Mouse (Mus musculus) fibroblast of lung, adult 2 months (primary cell): ENCODE results near the gene Dupd1.
A peak's percentile ranks its signal among the peaks of the same experiment; 100 is the strongest.
"Not testable (repeated sequence)": the region's sequence is repeated elsewhere in the genome, so short reads cannot be mapped to it uniquely, and the experiment has no call there.

ENCODE experiments used
- DNase-seq: peaks from one replicate; pipeline ENCODE4 v3.0.0-alpha.2; 2011; ENCODE audit warnings: low read depth

Dupd1 gene

GRCm38 (mm10) chr14:21676223-21676622, 38.2 kb downstream of the Dupd1 start:
- DNase-seq, result peak; percentile 59

- no peak for DNase-seq
These were observed 39.9 kb downstream of the Dupd1 start for GRCm38 (mm10) chr14:21674471-21674870.

DNA sequence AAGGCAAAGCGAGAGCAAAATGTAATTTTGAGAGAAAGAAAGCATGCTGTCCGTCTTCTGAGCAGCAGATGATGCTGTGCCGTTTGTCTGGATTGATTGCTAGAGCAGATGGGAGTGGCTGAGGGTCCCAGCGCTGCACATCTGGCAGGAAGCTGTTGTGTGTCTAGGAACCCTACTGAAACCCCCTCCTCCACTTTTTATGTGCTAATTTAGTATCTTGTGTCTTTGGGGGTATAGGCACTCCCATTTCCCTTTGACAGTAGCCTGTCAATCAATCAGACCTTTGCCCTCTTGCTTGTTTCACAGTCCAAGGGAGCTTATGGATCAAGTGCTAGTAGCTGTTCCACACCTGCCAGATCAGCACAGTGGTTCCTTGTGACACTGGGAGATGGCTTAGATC, 41.3 kb downstream of the Dupd1 start:
- no peak for DNase-seq

- DNase-seq, result not testable (repeated sequence)
These were observed 43.9 kb downstream of the Dupd1 start for GRCm38 (mm10) chr14:21670422-21671006.

- no peak for DNase-seq
These were observed 44.5 kb downstream of the Dupd1 start for GRCm38 (mm10) chr14:21669633-21670421.

- DNase-seq, result no peak
These were observed 45.2 kb downstream of the Dupd1 start for GRCm38 (mm10) chr14:21669218-21669617.

DNA sequence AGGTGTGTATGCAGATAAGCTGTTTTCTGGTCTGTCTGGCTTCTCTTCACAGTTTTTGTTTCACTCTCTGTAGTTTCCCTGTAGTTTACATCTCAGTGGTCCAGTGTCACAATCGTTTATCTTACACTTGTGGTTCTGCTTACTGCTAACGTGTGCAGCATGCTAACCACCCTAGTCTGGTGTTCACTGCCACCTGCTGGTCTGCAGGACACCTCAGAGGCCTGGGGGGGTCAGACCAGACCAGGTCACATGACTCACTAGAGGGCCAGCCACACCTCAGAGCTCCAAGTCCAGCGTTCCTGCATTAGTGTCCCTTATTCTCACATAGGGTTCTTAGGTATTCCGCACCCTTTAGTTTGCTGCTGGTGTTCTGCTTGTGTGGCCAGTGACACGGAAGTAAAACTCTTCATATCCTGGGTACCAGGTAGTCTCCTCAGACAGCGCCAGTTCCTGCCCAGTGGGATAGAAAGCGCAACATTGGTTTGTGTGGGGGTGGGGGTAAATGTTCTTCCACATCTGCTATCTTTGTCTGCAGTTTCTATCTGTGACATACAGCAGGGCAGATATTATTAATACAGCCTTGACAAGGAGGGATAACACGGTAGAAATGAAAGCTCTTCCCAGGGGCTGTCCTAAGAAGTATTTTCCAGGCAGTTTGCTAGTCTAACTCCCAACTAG, 51.8 kb downstream of the Dupd1 start:
- no peak for DNase-seq

DNA sequence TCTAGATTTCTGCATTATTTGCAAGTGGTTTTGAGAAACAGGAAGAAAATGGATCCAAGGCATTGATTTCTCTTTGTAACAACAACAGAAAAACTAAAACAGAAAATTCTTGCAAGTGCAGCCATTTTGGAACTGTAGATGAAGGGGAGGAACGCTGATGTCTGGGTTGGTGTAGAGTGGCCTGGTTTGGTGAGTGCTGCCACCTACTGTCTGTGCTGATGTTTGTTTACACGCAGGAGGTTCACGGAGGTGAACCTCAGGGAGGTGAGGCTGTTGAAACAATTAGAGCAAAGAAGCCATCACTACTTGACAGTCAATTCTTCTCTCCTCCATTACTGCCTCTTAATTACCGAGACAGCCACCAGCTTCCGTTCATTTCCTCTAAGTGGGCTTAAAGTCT, 54.7 kb downstream of the Dupd1 start:
- DNase-seq, result peak; percentile 55

GRCm38 (mm10) chr14:21659155-21659554, 55.2 kb downstream of the Dupd1 start:
- peak; percentile 65 for DNase-seq

DNA sequence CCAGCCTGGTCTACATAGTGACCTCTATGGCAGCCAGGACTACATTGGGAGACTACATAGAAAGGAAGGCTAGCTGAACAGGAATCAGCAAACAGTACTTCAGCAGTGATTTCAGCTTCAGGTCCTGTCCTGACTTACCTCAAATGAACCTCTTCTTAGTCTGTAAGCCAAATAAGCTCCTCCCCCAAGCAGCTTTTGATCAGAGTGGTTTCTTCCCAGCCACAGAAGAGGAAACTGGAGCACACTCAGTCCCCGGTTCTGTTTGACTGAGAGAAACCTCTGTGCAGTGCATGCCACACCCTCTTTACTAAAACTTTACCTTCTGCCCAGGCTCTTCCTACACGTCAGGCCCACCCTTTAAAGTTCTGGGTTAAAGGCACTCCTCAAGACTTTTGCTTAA, 60.6 kb downstream of the Dupd1 start:
- DNase-seq, result no peak

GRCm38 (mm10) chr14:21640806-21641435, 73.5 kb downstream of the Dupd1 start:
- DNase-seq, result no peak

GRCm38 (mm10) chr14:21636548-21636947, 77.8 kb downstream of the Dupd1 start:
- DNase-seq, result no peak

GRCm38 (mm10) chr14:21631665-21632200, 82.6 kb downstream of the Dupd1 start:
- DNase-seq, result no peak
